Mouse (Mus musculus) liver, embryonic 14.5 days (tissue): Measurements from ENCODE around the gene Wdr89. TPM values are rescaled to one million over a fixed set of nuclear protein-coding genes. Genes with fewer than 3 reads are reported as not detected.
"Not testable (repeated sequence)": the region's sequence is repeated elsewhere in the genome, so short reads cannot be mapped to it uniquely, and the experiment has no call there.

Source experiments
- ATAC-seq: fragments of 200-750 bp; cut with Nextera tagmentation; 2 replicates; pipeline ENCODE4 v1.8.0; 2017; ENCODE audit warnings: moderate number of reproducible peaks, mild to moderate bottlenecking, moderate library complexity; ENCODE audit not compliant: insufficient read depth
- DNase-seq, 3 experiments: peaks; one replicate each; pipeline ENCODE4 v3.0.0-alpha.2; 2012 to 2013; ENCODE audit warnings: low read depth in 3 of 3, low spot score in 3 of 3
- H3K27ac ChIP-seq: fragments of 300-500 bp; sonication (generic); 2 replicates; pipeline ENCODE4 v1.5.1; 2014; ENCODE audit warnings: moderate library complexity, mild to moderate bottlenecking, control low read depth, inconsistent platforms
- H3K27me3 ChIP-seq: fragments of 300-500 bp; sonication (generic); 2 replicates; pipeline ENCODE4 v1.6.1; 2014; ENCODE audit warnings: mild to moderate bottlenecking, low read length, moderate library complexity; ENCODE audit not compliant: control insufficient read depth, insufficient read depth
- H3K36me3 ChIP-seq: fragments of 300-500 bp; sonication (generic); replicated peaks from 2 replicates; pipeline ENCODE4 v1.6.1; 2014; ENCODE audit warnings: low read depth; ENCODE audit not compliant: control insufficient read depth, insufficient read depth
- H3K4me1 ChIP-seq, 2 experiments: fragments of 200-500 bp in 1 of 2; fragments of 300-500 bp in 1 of 2; sonication (generic) in 1 of 2; replicated peaks; 2 replicates each; pipeline ENCODE4 v1.6.1; 2012 to 2014; ENCODE audit warnings: antibody characterized with exemption in 1 of 2, inconsistent platforms in 1 of 2, low read length in 1 of 2; ENCODE audit not compliant: control insufficient read depth in 2 of 2, insufficient read depth in 2 of 2
- H3K4me2 ChIP-seq: fragments of 300-500 bp; sonication (generic); 2 replicates; pipeline ENCODE4 v1.6.1; 2014; ENCODE audit warnings: low read depth, mild to moderate bottlenecking, control low read depth, moderate library complexity
- H3K4me3 ChIP-seq, 2 experiments: fragments of 200-500 bp in 1 of 2; fragments of 300-500 bp in 1 of 2; sonication (generic) in 1 of 2; 2 replicates each; pipeline ENCODE4 v1.5.1; 2012 to 2014; ENCODE audit warnings: low read depth in 2 of 2, low read length in 2 of 2, mild to moderate bottlenecking in 2 of 2, control low read depth in 1 of 2, inconsistent platforms in 1 of 2, moderate library complexity in 1 of 2; ENCODE audit not compliant: insufficient read depth in 1 of 2
- H3K9ac ChIP-seq: fragments of 300-500 bp; sonication (generic); replicated peaks from 2 replicates; pipeline ENCODE4 v1.6.1; 2014; ENCODE audit warnings: mild to moderate bottlenecking, control low read depth, moderate library complexity
- H3K9me3 ChIP-seq: fragments of 300-500 bp; sonication (generic); 2 replicates; pipeline ENCODE4 v1.6.1; 2016; ENCODE audit warnings: low read length, mixed read lengths; ENCODE audit not compliant: control insufficient read depth
- CTCF ChIP-seq: IDR thresholded peaks from 2 replicates; pipeline ENCODE4 v1.5.1; 2016; ENCODE audit warnings: antibody characterized with exemption, low read depth, control low read depth
- EP300 ChIP-seq: IDR thresholded peaks from 2 replicates; pipeline ENCODE4 v1.6.1; 2016; ENCODE audit warnings: antibody characterized with exemption, low read depth
- WGBS: fragments of 180-500 bp; shearing (Covaris S2); extraction: QIAGEN DNeasy Blood & Tissue Kit; methylation state at CpG from one replicate; pipeline ENCODE4 v1.1.7; 2014; ENCODE audit not compliant: insufficient replicate concordance; 5-methylcytosine and 5-hydroxymethylcytosine counted together
- polyA plus RNA-seq, 2 experiments: library from polyadenylated mRNA; depleted of rRNA in 1 of 2; stranded (reverse) in 1 of 2; unstranded in 1 of 2; fragments of >200 nt; fragmentation: Nextera tagmentation in 1 of 2; extraction: Ambion mirVana in 1 of 2; gene quantifications; 2 replicates each; pipeline versions ENCODE4 v1.2.1 to v1.2.3; 2012 to 2014

The Wdr89 gene
- polyA plus RNA-seq, 2 experiments, result 5.3 to 5.5 TPM

- no peak overlapping the region for H3K4me2 ChIP-seq
- no peak for DNase-seq
- H3K9ac ChIP-seq, result no peak overlapping the region
- WGBS, result 66% methylated on average over 2 of the region's 2 CpGs
- no peak for ATAC-seq
- no peaks in the 10 kb centered on the region for H3K36me3 ChIP-seq
- H3K4me3 ChIP-seq, result no peak overlapping the region
- no peaks in the 10 kb centered on the region for H3K9me3 ChIP-seq
- TF ChIP-seq CTCF, result no peak
- no peak for TF ChIP-seq EP300
- H3K27me3 ChIP-seq, result no peaks in the 10 kb centered on the region
- H3K27ac ChIP-seq, result no peak overlapping the region
- H3K4me1 ChIP-seq, result no peaks in the 10 kb centered on the region
Observed at GRCm38 (mm10) chr12:75689003-75689402, 19.7 kb upstream of the Wdr89 start.

GRCm38 (mm10) chr12:75687314-75687713, 18.0 kb upstream of the Wdr89 start:
- H3K9me3 ChIP-seq, result no peaks in the 10 kb centered on the region
- no peaks in the 10 kb centered on the region for H3K4me1 ChIP-seq
- ATAC-seq (no peak), DNase-seq (no peak)
- H3K36me3 ChIP-seq, result no peaks in the 10 kb centered on the region
- H3K9ac ChIP-seq, result no peak overlapping the region
- H3K4me3 ChIP-seq, result no peak overlapping the region
- no peak overlapping the region for H3K27ac ChIP-seq
- H3K4me2 ChIP-seq, result no peak overlapping the region
- TF ChIP-seq EP300, result no peak
- no peak for TF ChIP-seq CTCF
- no peaks in the 10 kb centered on the region for H3K27me3 ChIP-seq
- 20% methylated on average over 4 of the region's 4 CpGs for WGBS

- not testable (repeated sequence) for ATAC-seq, H3K4me2 ChIP-seq, H3K36me3 ChIP-seq, DNase-seq, H3K4me3 ChIP-seq, H3K9ac ChIP-seq, H3K9me3 ChIP-seq, H3K27ac ChIP-seq, H3K4me1 ChIP-seq, H3K27me3 ChIP-seq
- WGBS, result 61% methylated on average over 4 of the region's 4 CpGs
Observed at GRCm38 (mm10) chr12:75684026-75684425, 14.7 kb upstream of the Wdr89 start.

GRCm38 (mm10) chr12:75683598-75683997, 14.3 kb upstream of the Wdr89 start:
- 67% methylated on average over 4 of the region's 4 CpGs for WGBS
- no peak for DNase-seq
- ATAC-seq, result no peak

GRCm38 (mm10) chr12:75682842-75683241, 13.5 kb upstream of the Wdr89 start:
- Histone ChIP-seq H3K36me3 (no peaks in the 10 kb centered on the region), H3K9me3 (no peaks in the 10 kb centered on the region), H3K4me1 (no peaks in the 10 kb centered on the region), H3K27me3 (no peaks in the 10 kb centered on the region), H3K9ac (no peak overlapping the region), H3K4me3 (no peak overlapping the region), H3K4me2 (no peak overlapping the region), H3K27ac (no peak overlapping the region)
- DNase-seq (no peak), ATAC-seq (no peak)
- TF ChIP-seq EP300 (no peak), CTCF (no peak)
- 80% methylated on average over 2 of the region's 2 CpGs for WGBS

More at GRCm38 (mm10) chr12:75683598-75683997, 14.3 kb upstream of the Wdr89 start:
- no peak for TF ChIP-seq EP300
- TF ChIP-seq CTCF, result no peak
- no peaks in the 10 kb centered on the region for H3K4me1 ChIP-seq
- H3K9ac ChIP-seq, result no peak overlapping the region
- no peak overlapping the region for H3K27ac ChIP-seq
- no peaks in the 10 kb centered on the region for H3K9me3 ChIP-seq
- no peak overlapping the region for H3K4me3 ChIP-seq
- H3K4me2 ChIP-seq, result no peak overlapping the region
- H3K27me3 ChIP-seq, result no peaks in the 10 kb centered on the region
- no peaks in the 10 kb centered on the region for H3K36me3 ChIP-seq
